Mouse (Mus musculus) lung, postnatal 0 days (tissue): ENCODE results near the gene Cnst.

Experiments
- CTCF ChIP-seq: IDR thresholded peaks from 2 replicates; pipeline ENCODE4 v1.5.1; 2016; ENCODE audit warnings: antibody characterized with exemption, mild to moderate bottlenecking
- EP300 ChIP-seq: IDR thresholded peaks from 2 replicates; pipeline ENCODE4 v1.6.1; 2016; ENCODE audit warnings: antibody characterized with exemption, mild to moderate bottlenecking, control low read depth

DNA sequence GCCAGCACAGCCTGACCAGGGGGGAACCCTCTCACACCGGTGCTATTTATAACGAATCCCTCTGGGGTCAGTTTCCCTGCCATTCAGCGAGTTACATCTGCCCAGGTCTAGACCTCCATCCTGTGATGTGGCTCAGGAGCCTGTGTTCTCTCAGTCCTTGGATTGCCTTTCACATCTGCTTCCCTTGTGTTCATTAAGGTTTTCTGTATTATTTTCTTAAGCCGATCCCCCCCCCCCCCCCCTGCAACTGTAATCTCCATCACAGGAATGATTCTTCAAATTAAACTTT, 99.8 kb downstream of the Cnst start:
- TF ChIP-seq CTCF (no peak), EP300 (no peak)
